Mouse (Mus musculus): Measurements from ENCODE around the gene Olfr691. TPM values are rescaled to one million over a fixed set of nuclear protein-coding genes. Genes with fewer than 3 reads are reported as not detected.

Olfr691 gene
- polyA plus RNA-seq, 1 experiment from 2014 or later, result not detected

DNA sequence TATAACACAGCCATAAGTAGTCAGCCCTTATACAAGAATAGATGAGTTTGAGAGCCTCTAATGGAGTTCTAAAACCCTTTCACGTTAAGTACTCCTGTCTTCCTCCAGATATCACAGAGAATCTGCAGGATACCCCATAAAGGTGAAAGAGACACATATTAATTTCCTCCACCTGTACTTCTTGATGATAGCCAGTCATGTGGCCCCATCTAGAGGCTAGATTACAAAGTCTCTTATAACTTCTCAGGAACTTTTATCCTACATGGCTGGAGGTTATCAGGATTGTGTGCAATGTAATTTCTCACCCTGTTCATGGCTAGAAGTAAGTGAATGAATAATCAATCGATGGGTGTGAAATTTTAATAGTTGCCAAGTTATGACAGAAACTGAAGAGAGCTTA is 16.8 kb downstream of the Olfr691 start:
- DNase-seq (ENCODE audit: low spot score), result no peak
- no peaks in the 10 kb centered on the region for H3K27me3 ChIP-seq (ENCODE audit: control insufficient read depth, insufficient read depth, low read length)
- no peak overlapping the region for H3K4me3 ChIP-seq (ENCODE audit: low read depth, low read length)
- H3K27ac ChIP-seq (replicated peaks; ENCODE audit: low read depth, low read length), result no peak overlapping the region
- ATAC-seq (replicated peaks; ENCODE audit: insufficient number of reproducible peaks, low FRiP score, low TSS enrichment, low read depth), result no peak
- 76% methylated on average over 2 of the region's 2 CpGs for WGBS
- H3K4me1 ChIP-seq (ENCODE audit: control insufficient read depth, insufficient read depth, low read length), result no peaks in the 10 kb centered on the region
- H3K36me3 ChIP-seq (replicated peaks; ENCODE audit: control insufficient read depth, insufficient read depth, low read depth, low read length), result no peaks in the 10 kb centered on the region
- no peaks in the 10 kb centered on the region for H3K9me3 ChIP-seq (replicated peaks; ENCODE audit: control insufficient read depth, low read length)
- no peak overlapping the region for H3K4me2 ChIP-seq (ENCODE audit: low read depth, low read length)
- H3K9ac ChIP-seq (replicated peaks; ENCODE audit: low read length), result no peak overlapping the region

GRCm38 (mm10) chr7:105310865-105311264 is 31.2 kb downstream of the Olfr691 start, which contains the start of gene Olfr689:
Olfr689 (plus strand) TSS chr7:105311165.
- H3K4me1 ChIP-seq (ENCODE audit: control insufficient read depth, insufficient read depth, low read length), result no peaks in the 10 kb centered on the region
- H3K27me3 ChIP-seq (ENCODE audit: control insufficient read depth, insufficient read depth, low read length), result no peaks in the 10 kb centered on the region
- DNase-seq (ENCODE audit: low spot score) (no peak), ATAC-seq (replicated peaks; ENCODE audit: insufficient number of reproducible peaks, low FRiP score, low TSS enrichment, low read depth) (no peak)
- no peak within 1 kb of the TSS for H3K9ac ChIP-seq (replicated peaks; ENCODE audit: low read length)
- no peak within 1 kb of the TSS for H3K4me2 ChIP-seq (ENCODE audit: low read depth, low read length)
- H3K9me3 ChIP-seq (replicated peaks; ENCODE audit: control insufficient read depth, low read length), result no peaks in the 10 kb centered on the region
- H3K27ac ChIP-seq (replicated peaks; ENCODE audit: low read depth, low read length), result no peak within 1 kb of the TSS
- no peaks in the 10 kb centered on the region for H3K36me3 ChIP-seq (replicated peaks; ENCODE audit: control insufficient read depth, insufficient read depth, low read depth, low read length)
- no peak within 1 kb of the TSS for H3K4me3 ChIP-seq (ENCODE audit: low read depth, low read length)
- WGBS, result 82% methylated on average over 1 of the region's 1 CpGs

DNA sequence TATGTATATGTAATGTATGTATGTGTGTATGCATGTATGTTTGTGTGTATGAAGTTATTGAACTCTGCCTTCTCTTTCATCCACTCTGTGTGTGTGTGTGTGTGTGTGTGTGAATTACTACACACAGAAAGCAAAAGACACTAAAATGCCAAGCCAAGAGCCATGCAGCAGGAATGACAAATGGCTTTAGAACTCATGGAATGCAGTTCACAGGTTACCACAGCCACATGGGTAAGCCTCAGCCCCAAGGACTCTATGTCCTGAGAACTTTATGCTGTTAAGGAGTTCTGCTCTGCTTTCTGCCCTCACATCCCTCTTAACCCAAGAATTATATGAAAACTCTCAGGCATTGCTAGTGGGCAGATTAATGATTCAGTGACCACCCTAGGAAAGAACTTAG is 52.0 kb downstream of the Olfr691 start:
- Histone ChIP-seq H3K27me3 (ENCODE audit: control insufficient read depth, insufficient read depth, low read length) (no peaks in the 10 kb centered on the region), H3K4me2 (ENCODE audit: low read depth, low read length) (no peak overlapping the region), H3K36me3 (replicated peaks; ENCODE audit: control insufficient read depth, insufficient read depth, low read depth, low read length) (no peaks in the 10 kb centered on the region), H3K4me3 (ENCODE audit: low read depth, low read length) (no peak overlapping the region), H3K4me1 (ENCODE audit: control insufficient read depth, insufficient read depth, low read length) (no peaks in the 10 kb centered on the region), H3K27ac (replicated peaks; ENCODE audit: low read depth, low read length) (no peak overlapping the region), H3K9ac (replicated peaks; ENCODE audit: low read length) (no peak overlapping the region), H3K9me3 (replicated peaks; ENCODE audit: control insufficient read depth, low read length) (no peaks in the 10 kb centered on the region)
- ATAC-seq (replicated peaks; ENCODE audit: insufficient number of reproducible peaks, low FRiP score, low TSS enrichment, low read depth) (no peak), DNase-seq (ENCODE audit: low spot score) (no peak)

- DNase-seq (ENCODE audit: low spot score) (no peak), ATAC-seq (replicated peaks; ENCODE audit: insufficient number of reproducible peaks, low FRiP score, low TSS enrichment, low read depth) (no peak)
- H3K9me3 ChIP-seq (replicated peaks; ENCODE audit: control insufficient read depth, low read length), result no peaks in the 10 kb centered on the region
- no peak within 1 kb of the TSS for H3K4me2 ChIP-seq (ENCODE audit: low read depth, low read length)
- no peak within 1 kb of the TSS for H3K27ac ChIP-seq (replicated peaks; ENCODE audit: low read depth, low read length)
- H3K4me3 ChIP-seq (ENCODE audit: low read depth, low read length), result no peak within 1 kb of the TSS
- no peaks in the 10 kb centered on the region for H3K27me3 ChIP-seq (ENCODE audit: control insufficient read depth, insufficient read depth, low read length)
- 80% methylated on average over 6 of the region's 6 CpGs for WGBS
- no peaks in the 10 kb centered on the region for H3K36me3 ChIP-seq (replicated peaks; ENCODE audit: control insufficient read depth, insufficient read depth, low read depth, low read length)
- no peak within 1 kb of the TSS for H3K9ac ChIP-seq (replicated peaks; ENCODE audit: low read length)
- no peaks in the 10 kb centered on the region for H3K4me1 ChIP-seq (ENCODE audit: control insufficient read depth, insufficient read depth, low read length)
These were observed 54.3 kb downstream of the Olfr691 start, which contains the start of gene Olfr688 for GRCm38 (mm10) chr7:105287795-105288194. Olfr688 (plus strand) TSS chr7:105288095.

Other genes with a start within 250 kb of the Olfr691 start
- gene Olfr680-ps1, start 249.5 kb downstream of the Olfr691 start, polyA plus RNA-seq (2014; fragmentation: Nextera tagmentation; extraction: Ambion mirVana), result not detected in 2 replicates
- gene Olfr681, start 225.4 kb downstream of the Olfr691 start, polyA plus RNA-seq (2014; fragmentation: Nextera tagmentation; extraction: Ambion mirVana), result not detected in 2 replicates
- gene Olfr683, start 195.3 kb downstream of the Olfr691 start, polyA plus RNA-seq (2014; fragmentation: Nextera tagmentation; extraction: Ambion mirVana), result not detected in 2 replicates
- gene Olfr684, start 178.6 kb downstream of the Olfr691 start, polyA plus RNA-seq (2014; fragmentation: Nextera tagmentation; extraction: Ambion mirVana), result not detected in 2 replicates
- gene Olfr685, start 156.3 kb downstream of the Olfr691 start, polyA plus RNA-seq (2014; fragmentation: Nextera tagmentation; extraction: Ambion mirVana), result not detected in 2 replicates
- not detected in 2 replicates for gene Olfr686, start 134.8 kb downstream of the Olfr691 start, polyA plus RNA-seq (2014; fragmentation: Nextera tagmentation; extraction: Ambion mirVana)
- not detected in 2 replicates for gene Olfr688, start 54.2 kb downstream of the Olfr691 start, polyA plus RNA-seq (2014; fragmentation: Nextera tagmentation; extraction: Ambion mirVana)
- gene Olfr689, start 31.1 kb downstream of the Olfr691 start, polyA plus RNA-seq (2014; fragmentation: Nextera tagmentation; extraction: Ambion mirVana), result not detected in 2 replicates
- not detected in 2 replicates for gene Olfr690, start 8.2 kb downstream of the Olfr691 start, polyA plus RNA-seq (2014; fragmentation: Nextera tagmentation; extraction: Ambion mirVana)
- gene Olfr692, start 26.0 kb upstream of the Olfr691 start, polyA plus RNA-seq (2014; fragmentation: Nextera tagmentation; extraction: Ambion mirVana), result not detected in 2 replicates
- not detected in 2 replicates for gene Gm5901, start 32.8 kb upstream of the Olfr691 start, polyA plus RNA-seq (2014; fragmentation: Nextera tagmentation; extraction: Ambion mirVana)
- gene Fam160a2, start 57.8 kb upstream of the Olfr691 start, polyA plus RNA-seq (2014; fragmentation: Nextera tagmentation; extraction: Ambion mirVana), result 26.7 and 30.3 TPM in 2 replicates
- gene Cnga4, start 62.3 kb upstream of the Olfr691 start, polyA plus RNA-seq (2014; fragmentation: Nextera tagmentation; extraction: Ambion mirVana), result 0.11 TPM in 1 of 2 replicates, not detected in the other
- gene Cckbr, start 83.5 kb upstream of the Olfr691 start, polyA plus RNA-seq (2014; fragmentation: Nextera tagmentation; extraction: Ambion mirVana), result 0.10 and 0.15 TPM in 2 replicates
- gene Cavin3, start 140.0 kb upstream of the Olfr691 start, polyA plus RNA-seq (2014; fragmentation: Nextera tagmentation; extraction: Ambion mirVana), result 23.9 and 25.7 TPM in 2 replicates
- gene Smpd1, start 212.1 kb upstream of the Olfr691 start, polyA plus RNA-seq (2014; fragmentation: Nextera tagmentation; extraction: Ambion mirVana), result 38.5 and 45.2 TPM in 2 replicates
- gene Apbb1, start 239.4 kb upstream of the Olfr691 start, polyA plus RNA-seq (2014; fragmentation: Nextera tagmentation; extraction: Ambion mirVana), result 59.7 and 68.7 TPM in 2 replicates

All from embryonic facial prominence, embryonic 11.5 days (tissue).